9 mouse cellular contexts compared by ENCODE assay signal in genomic region chr12:53252572-53253422, GRCm38 (mm10). TPM values are rescaled to one million over a fixed set of nuclear protein-coding genes. Genes with fewer than 3 reads are reported as not detected.
DNase-seq lines count a peak whose midpoint lies in the region; ATAC-seq and TF ChIP-seq lines count a peak whose summit lies in the region.
"Had no signal": no experiment of that assay in that cellular context is flagged by ENCODE, and none has a peak within 500 bp of the region (broad histone marks: within the 10 kb centered on the region; RNA-seq: fewer than 3 reads in every experiment).

No protein-coding gene starts in this region.

- H3K4me1 ChIP-seq in ES-E14 (ENCODE audit: control insufficient read depth in 2 of 2, insufficient read depth in 2 of 2, low read length in 2 of 2, poor library complexity in 1 of 2): no peaks in the 10 kb centered on the region
- peaks cover 4 to 20% of the 10 kb centered on the region in 2 experiments for H3K4me1 ChIP-seq in heart, embryonic 14.5 days (ENCODE audit: control insufficient read depth in 2 of 2, insufficient read depth in 2 of 2, low read length in 2 of 2)
- peaks cover 40% of the 10 kb centered on the region for H3K4me1 ChIP-seq in midbrain, embryonic 12.5 days

- H3K36me3 ChIP-seq in ES-E14 (ENCODE audit: control insufficient read depth, insufficient read depth, low read length, poor library complexity, severe bottlenecking): no peaks in the 10 kb centered on the region
- H3K36me3 ChIP-seq in heart, embryonic 14.5 days (ENCODE audit: control insufficient read depth, insufficient read depth, low read length): no peaks in the 10 kb centered on the region
- H3K36me3 ChIP-seq in midbrain, embryonic 12.5 days: no peaks in the 10 kb centered on the region
- H3K36me3 ChIP-seq: G1E had no signal

- peak; percentile 12; the same call in 1 of the 2 replicates for TF ChIP-seq CTCF in gastrocnemius, adult 2 months (IDR thresholded peaks at IDR 0.05)

- peak overlapping the region; percentile 54; the same call in 1 of the 2 replicates for H3K27ac ChIP-seq in gastrocnemius, adult 2 months
- no peak overlapping the region for H3K27ac ChIP-seq in ES-E14 (ENCODE audit: insufficient read depth, low read depth, low read length, poor library complexity, severe bottlenecking)
- H3K27ac ChIP-seq in heart, embryonic 14.5 days (replicated peaks in 1 of 2; ENCODE audit: control insufficient read depth in 1 of 2, insufficient read depth in 1 of 2, low read depth in 2 of 2, low read length in 2 of 2): peak overlapping the region; percentile 64 to 73
- H3K27ac ChIP-seq in midbrain, embryonic 12.5 days (replicated peaks): peak overlapping the region; percentile 99

- WGBS in heart, embryonic 14.5 days: 2% methylated on average over 67 of the region's 115 CpGs
- under 1% methylated on average over 84 of the region's 115 CpGs for WGBS in midbrain, embryonic 12.5 days

- peak overlapping the region; percentile 74 for H3K9ac ChIP-seq in ES-E14 (ENCODE audit: insufficient read depth, low read depth, low read length, poor library complexity, severe bottlenecking)
- peak overlapping the region; percentile 86 for H3K9ac ChIP-seq in heart, embryonic 14.5 days (ENCODE audit: low read length)
- peak overlapping the region; percentile 100 for H3K9ac ChIP-seq in midbrain, embryonic 12.5 days (replicated peaks)

- peak overlapping the region; percentile 97 for H3K4me2 ChIP-seq in heart, embryonic 14.5 days (ENCODE audit: low read length)
- peak overlapping the region; percentile 72 for H3K4me2 ChIP-seq in midbrain, embryonic 12.5 days (replicated peaks)

- intact Hi-C loops in gastrocnemius, adult 2 months (cut with DNase I): no loop called here

- ATAC-seq in heart, embryonic 14.5 days (ENCODE audit: insufficient number of reproducible peaks, insufficient read depth, low FRiP score, low read depth): 0 out of 2 replicates have a peak, but pooled peaks have one; percentile 26
- peak; percentile 27 for ATAC-seq in midbrain, embryonic 12.5 days (ENCODE audit: low FRiP score, low read depth)
- ATAC-seq in inflammation-experienced regulatory T-cells, adult 6 months: no peak

- in situ Hi-C loops in ES-E14 (cut with MboI; ENCODE audit: low sequenced_read_pairs in 2 of 2, unreplicated experiment in 2 of 2): no loop called here

- H3K9me3 ChIP-seq in ES-E14 (ENCODE audit: control insufficient read depth, insufficient read depth, low read depth, low read length): no peaks in the 10 kb centered on the region
- H3K9me3 ChIP-seq in heart, embryonic 14.5 days (ENCODE audit: control insufficient read depth, low read length): no peaks in the 10 kb centered on the region
- H3K9me3 ChIP-seq in midbrain, embryonic 12.5 days: no peaks in the 10 kb centered on the region

- H3K27me3 ChIP-seq in heart, embryonic 14.5 days (ENCODE audit: control insufficient read depth, insufficient read depth, low read length): peaks cover 53% of the 10 kb centered on the region
- H3K27me3 ChIP-seq in midbrain, embryonic 12.5 days: no peaks in the 10 kb centered on the region

- peak overlapping the region; percentile 87 for H3K4me3 ChIP-seq in gastrocnemius, adult 2 months
- peak overlapping the region; percentile 61 to 78 for H3K4me3 ChIP-seq in ES-E14 (ENCODE audit: insufficient read depth in 1 of 2, low read depth in 1 of 2, low read length in 2 of 2, poor library complexity in 1 of 2, severe bottlenecking in 1 of 2)
- peak overlapping the region; percentile 77 to 92 for H3K4me3 ChIP-seq in heart, embryonic 14.5 days (ENCODE audit: control insufficient read depth in 1 of 2, insufficient read depth in 1 of 2, low read depth in 1 of 2, low read length in 2 of 2)
- H3K4me3 ChIP-seq in midbrain, embryonic 12.5 days: peak overlapping the region; percentile 90

- DNase-seq in gastrocnemius, adult 2 months: peak; percentile 55
- DNase-seq in gastrocnemius, adult 8-10 months (ENCODE audit: low spot score in 2 of 2): no peak
- no peak for DNase-seq in ES-E14 (ENCODE audit: low read depth, low spot score)
- peak; percentile 54 for DNase-seq in embryo, embryonic 10 days (ENCODE audit: low spot score)
- peak; percentile 10 to 39 for DNase-seq in layer of hippocampus, postnatal 25 days (ENCODE audit: extremely low spot score in 1 of 2, low spot score in 1 of 2)

TF ChIP-seq in ES-E14, 5 proteins besides CTCF, POLR2A, EP300 and RAD21:
- TF ChIP-seq ZNF384 (IDR thresholded peaks at IDR 0.05; ENCODE audit: low read depth, low read length): no peak
- TF ChIP-seq HCFC1 (IDR thresholded peaks at IDR 0.05; ENCODE audit: borderline replicate concordance, insufficient read depth, low read length): no peak
- no peak for TF ChIP-seq ZC3H11A (IDR thresholded peaks at IDR 0.05; ENCODE audit: borderline replicate concordance, low read depth, low read length)
- no peak for TF ChIP-seq MAFK (IDR thresholded peaks at IDR 0.05; ENCODE audit: insufficient read depth, low read depth, low read length)
- no peak for TF ChIP-seq CHD2 (IDR thresholded peaks at IDR 0.05; ENCODE audit: low read depth, low read length)
TF ChIP-seq in ES-E14: peak in this region for 0.

RNA-seq across cellular contexts. Expression of gene Npas3, which starts 4.3 kb away (rescaled TPM):
- total RNA-seq in gastrocnemius, adult 2 months (2021): under 1 TPM in 1 of 2 experiments, not detected in 1; 0.22 TPM
- under 1 TPM in 1 of 4 experiments, not detected in 3; 0.07 TPM for total RNA-seq in gastrocnemius, adult 8-10 months (2022)
- 0.16 and 1.2 TPM in 2 replicates for total RNA-seq in ES-E14 (2012; rRNA removed)
- polyA plus RNA-seq in heart, embryonic 14.5 days (2014; fragmentation: Nextera tagmentation; extraction: Ambion mirVana): 1.3 and 3.9 TPM in 2 replicates
- total RNA-seq in layer of hippocampus, postnatal 25 days (2021): 10 to 100 TPM; 26.4 to 37.1 TPM
- polyA plus RNA-seq in midbrain, embryonic 12.5 days (2016; fragmentation: Nextera tagmentation; extraction: Ambion mirVana): 30.0 TPM in 2 replicates
- polyA plus RNA-seq in inflammation-experienced regulatory T-cells, adult 6 months (2017; shearing (Covaris generic)): under 1 TPM in 1 of 3 experiments, not detected in 2; 0.09 TPM
- polyA plus RNA-seq: G1E had no signal

Comparison
In these comparisons a context has a peak if more than half of its experiments do, and no peak if none do; other contexts are left out.
1. DNase-seq: peak in gastrocnemius, adult 2 months (single experiment), embryo, embryonic 10 days (single experiment) and layer of hippocampus, postnatal 25 days (2 of 2); none in gastrocnemius, adult 8-10 months (0 of 2) and ES-E14 (single experiment).
2. RNA of gene Npas3, which starts 4.3 kb away (total RNA-seq): 26.4 to 37.1 TPM in layer of hippocampus, postnatal 25 days; 0.16 to 1.2 TPM in ES-E14, 0.22 TPM in gastrocnemius, adult 2 months and 0.07 TPM in gastrocnemius, adult 8-10 months; every median in the first group is over 10 times any median in the second.
3. Peak in every context shown above with its lines, with median percentiles within 50 percentile points of each other: H3K4me3 ChIP-seq and H3K9ac ChIP-seq.